Mouse (Mus musculus): ENCODE data around the gene Cox7b.

DNA sequence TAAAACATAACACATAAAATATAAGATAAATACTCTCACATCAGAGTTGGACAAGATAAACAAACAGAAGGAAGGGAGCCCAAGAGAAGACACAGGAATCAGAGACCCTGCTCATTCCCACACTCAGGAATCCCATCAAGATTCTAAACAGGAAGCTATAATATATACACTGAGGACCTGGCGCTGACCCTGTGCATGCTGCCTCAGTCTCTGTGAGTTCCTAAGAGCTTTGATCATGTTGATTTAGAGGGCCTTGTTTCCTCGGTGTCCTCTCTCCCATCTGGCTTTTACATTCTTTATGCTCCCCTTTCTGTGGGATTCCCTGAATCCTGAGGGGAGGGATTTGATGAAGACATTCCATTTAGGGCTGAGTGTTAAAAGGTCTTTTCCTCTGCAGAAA, 30.0 kb downstream of the Cox7b start:
- TF ChIP-seq POLR2A (IDR thresholded peaks at IDR 0.05; ENCODE audit: extremely low read depth, insufficient read depth, low read length), result no peak
- TF ChIP-seq CTCF (IDR thresholded peaks at IDR 0.05; ENCODE audit: low read depth, low read length), result no peak

All from liver, adult 2 months (tissue).